Mouse (Mus musculus): ENCODE measurements at regions not wholly inside any gene's neighbourhood (a gene's known extent, or its start where the extent isn't known, plus 50 kb on each side); places are given as distances from the start of the nearest gene placed in this dataset.

DNA sequence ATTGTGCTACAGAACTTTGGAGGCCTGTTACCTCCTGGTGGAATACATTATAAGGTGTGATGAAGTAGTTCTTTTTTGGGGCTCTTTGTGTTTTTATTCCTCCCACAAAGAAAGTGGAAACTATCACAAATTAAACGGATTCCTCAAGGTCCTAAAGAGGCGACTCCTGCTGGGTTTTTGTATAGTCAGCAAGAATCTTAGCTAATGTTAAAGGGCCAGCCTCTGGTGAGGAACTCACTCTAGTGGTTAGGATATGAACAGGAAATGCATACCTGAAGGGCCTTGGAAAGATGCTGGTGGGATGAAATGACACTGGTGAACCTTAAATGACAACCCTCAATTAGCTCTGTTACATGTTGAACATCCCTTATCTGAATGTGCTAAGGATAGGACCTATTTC is 120.3 kb upstream of the Klf7 start:
- Histone ChIP-seq H3K9ac (ENCODE audit: control insufficient read depth, low read depth, low read length, poor library complexity, severe bottlenecking) (no peak overlapping the region), H3K4me3 (ENCODE audit: control insufficient read depth in 1 of 2, insufficient read depth in 1 of 2, low read depth in 2 of 2, low read length in 2 of 2) (no peak overlapping the region), H3K36me3 (ENCODE audit: control insufficient read depth in 1 of 2, insufficient read depth in 2 of 2, low read length in 2 of 2) (no peaks in the 10 kb centered on the region), H3K27me3 (ENCODE audit: control insufficient read depth in 1 of 2, insufficient read depth in 2 of 2, low read length in 2 of 2) (no peaks in the 10 kb centered on the region), H3K27ac (ENCODE audit: control insufficient read depth, low read depth, low read length) (no peak overlapping the region), H3K4me1 (ENCODE audit: control insufficient read depth in 1 of 2, insufficient read depth in 2 of 2, low read length in 2 of 2) (no peaks in the 10 kb centered on the region), H3K9me3 (replicated peaks; ENCODE audit: insufficient read depth, low read length) (no peaks in the 10 kb centered on the region), H3K79me2 (ENCODE audit: control insufficient read depth, insufficient read depth, low read length, poor library complexity) (no peaks in the 10 kb centered on the region)
- TF ChIP-seq MXI1 (IDR thresholded peaks at IDR 0.05; ENCODE audit: low read depth, low read length): no peak
- no peak for TF ChIP-seq POLR2AphosphoS2 (IDR thresholded peaks at IDR 0.05; ENCODE audit: low read length)
- TF ChIP-seq RAD21 (IDR thresholded peaks at IDR 0.05; ENCODE audit: low read depth, low read length): no peak
- no peak for TF ChIP-seq MAZ (IDR thresholded peaks at IDR 0.05; ENCODE audit: low read depth, low read length)
- no peak for TF ChIP-seq ELF1 (IDR thresholded peaks at IDR 0.05; ENCODE audit: low read depth, low read length)
- TF ChIP-seq JUND (IDR thresholded peaks at IDR 0.05; ENCODE audit: low read depth, low read length): no peak
- DNase-seq (ENCODE audit: low read depth, low spot score): no peak

- peak; percentile 12 for DNase-seq (ENCODE audit: low read depth, low spot score)
- no peak overlapping the region for H3K4me3 ChIP-seq (ENCODE audit: control insufficient read depth in 1 of 2, insufficient read depth in 1 of 2, low read depth in 2 of 2, low read length in 2 of 2)
- TF ChIP-seq EP300 (IDR thresholded peaks at IDR 0.05; ENCODE audit: low read depth in 1 of 2, low read length in 2 of 2) (peak in 1 of 2 experiments; percentile 53; a peak in 1 of 4 replicates), ELF1 (IDR thresholded peaks at IDR 0.05; ENCODE audit: low read depth, low read length) (no peak), TCF12 (IDR thresholded peaks at IDR 0.05; ENCODE audit: low read depth, low read length) (peak; percentile 57; the same call in 1 of the 2 replicates), CTCF (IDR thresholded peaks at IDR 0.05 in 2 of 3, conservative IDR thresholded peaks at IDR 0.05 in 1 of 3; ENCODE audit: control insufficient read depth in 1 of 3, insufficient read depth in 1 of 3, low read depth in 2 of 3, low read length in 3 of 3, poor library complexity in 1 of 3, severe bottlenecking in 1 of 3) (no peak), MXI1 (IDR thresholded peaks at IDR 0.05; ENCODE audit: low read depth, low read length) (no peak), USF1 (IDR thresholded peaks at IDR 0.05; ENCODE audit: low read depth, low read length) (peak; percentile 86), KAT2A (conservative IDR thresholded peaks at IDR 0.05; ENCODE audit: low read depth, low read length) (no peak), SIN3A (IDR thresholded peaks at IDR 0.05; ENCODE audit: low read length) (no peak), ZKSCAN1 (IDR thresholded peaks at IDR 0.05; ENCODE audit: low read depth, low read length) (no peak), POLR2AphosphoS5 (IDR thresholded peaks at IDR 0.05; ENCODE audit: borderline replicate concordance, low read depth, low read length) (no peak), ZMIZ1 (IDR thresholded peaks at IDR 0.05; ENCODE audit: low read depth, low read length) (no peak), UBTF (IDR thresholded peaks at IDR 0.05; ENCODE audit: borderline replicate concordance, insufficient read depth, low read depth, low read length) (no peak), MAX (IDR thresholded peaks at IDR 0.05; ENCODE audit: low read length) (no peak), TAL1 (IDR thresholded peaks at IDR 0.05; ENCODE audit: low read length) (no peak), MAFK (IDR thresholded peaks at IDR 0.05; ENCODE audit: borderline replicate concordance, low read depth, low read length) (no peak), GATA1 (IDR thresholded peaks at IDR 0.05; ENCODE audit: low read depth, low read length) (0 out of 2 replicates have a peak, but pooled peaks have one; percentile 13), USF2 (IDR thresholded peaks at IDR 0.05; ENCODE audit: borderline replicate concordance in 1 of 2, insufficient read depth in 1 of 2, low read depth in 1 of 2, low read length in 2 of 2) (0 out of 4 replicates have a peak, but pooled peaks of 1 of the 2 experiments have one; percentile 31), E2F4 (IDR thresholded peaks at IDR 0.05; ENCODE audit: borderline replicate concordance, low read depth, low read length) (no peak), CHD1 (IDR thresholded peaks at IDR 0.05; ENCODE audit: low read depth, low read length) (no peak), ETS1 (IDR thresholded peaks at IDR 0.05; ENCODE audit: low read depth, low read length) (0 out of 2 replicates have a peak, but pooled peaks have one; percentile 8)
- H3K4me1 ChIP-seq (ENCODE audit: control insufficient read depth in 1 of 2, insufficient read depth in 2 of 2, low read length in 2 of 2): no peaks in the 10 kb centered on the region
- H3K27me3 ChIP-seq (ENCODE audit: control insufficient read depth in 1 of 2, insufficient read depth in 2 of 2, low read length in 2 of 2): no peaks in the 10 kb centered on the region
- no peak overlapping the region for H3K9ac ChIP-seq (ENCODE audit: control insufficient read depth, low read depth, low read length, poor library complexity, severe bottlenecking)
- no peaks in the 10 kb centered on the region for H3K9me3 ChIP-seq (replicated peaks; ENCODE audit: insufficient read depth, low read length)
- H3K79me2 ChIP-seq (ENCODE audit: control insufficient read depth, insufficient read depth, low read length, poor library complexity): no peaks in the 10 kb centered on the region
- H3K36me3 ChIP-seq (ENCODE audit: control insufficient read depth in 1 of 2, insufficient read depth in 2 of 2, low read length in 2 of 2): no peaks in the 10 kb centered on the region
- H3K27ac ChIP-seq (ENCODE audit: control insufficient read depth, low read depth, low read length): no peak overlapping the region
These were observed 107.6 kb upstream of the Klf7 start for GRCm38 (mm10) chr1:64229654-64230053.
